Mouse (Mus musculus) CH12.LX (cell line): ENCODE data around the gene Myo10. TPM values are rescaled to one million over a fixed set of nuclear protein-coding genes. Genes with fewer than 3 reads are reported as not detected.
"Not testable (repeated sequence)": the region's sequence is repeated elsewhere in the genome, so short reads cannot be mapped to it uniquely, and the experiment has no call there.

Experiments used
- DNase-seq: peaks from one replicate; pipeline ENCODE4 v3.0.0-alpha.2; 2013; ENCODE audit errors: extremely low read depth
- H3K27ac ChIP-seq: 2 replicates; pipeline ENCODE4 v1.5.1; 2012; ENCODE audit warnings: low read depth, mild to moderate bottlenecking, control low read depth, moderate library complexity; ENCODE audit not compliant: insufficient read depth
- H3K27me3 ChIP-seq: replicated peaks from 2 replicates; pipeline ENCODE3; 2012; ENCODE audit warnings: inconsistent platforms
- H3K36me3 ChIP-seq, 2 experiments: replicated peaks in 1 of 2; 2 replicates each; pipeline versions ENCODE3 to v1.6.1; 2012; ENCODE audit warnings: inconsistent platforms in 1 of 2, low read length in 1 of 2, mild to moderate bottlenecking in 1 of 2, mixed read lengths in 1 of 2, moderate library complexity in 1 of 2; ENCODE audit not compliant: control insufficient read depth in 1 of 2, insufficient read depth in 1 of 2
- H3K4me1 ChIP-seq, 2 experiments: 2 replicates each; pipeline ENCODE4 v1.6.1; 2012; ENCODE audit warnings: inconsistent platforms in 1 of 2, moderate library complexity in 1 of 2; ENCODE audit not compliant: insufficient read depth in 2 of 2, control insufficient read depth in 1 of 2
- H3K4me2 ChIP-seq: 2 replicates; pipeline ENCODE4 v1.6.1; 2012; ENCODE audit warnings: low read depth, mild to moderate bottlenecking, control low read depth; ENCODE audit not compliant: poor library complexity, insufficient read depth, severe bottlenecking
- H3K4me3 ChIP-seq, 3 experiments: fragments of 150-350 bp in 1 of 3; sonication (generic) in 1 of 3; replicated peaks in 1 of 3; 2 replicates each; pipeline versions ENCODE3 to v1.5.1; 2011 to 2012; ENCODE audit warnings: low read depth in 2 of 3, low read length in 2 of 3, mild to moderate bottlenecking in 2 of 3, moderate library complexity in 2 of 3, control low read depth in 1 of 3, improper control_type of control experiment in 1 of 3, inconsistent platforms in 1 of 3, mixed read lengths in 1 of 3; ENCODE audit not compliant: poor library complexity in 1 of 3
- H3K79me2 ChIP-seq: replicated peaks from 2 replicates; pipeline ENCODE4 v1.6.1; 2012; ENCODE audit warnings: mild to moderate bottlenecking, moderate library complexity; ENCODE audit not compliant: control insufficient read depth, poor library complexity, insufficient read depth, severe bottlenecking; ENCODE audit errors: extremely low read depth
- H3K9ac ChIP-seq: 2 replicates; pipeline ENCODE4 v1.6.1; 2012; ENCODE audit warnings: low read depth, mild to moderate bottlenecking, control low read depth, moderate library complexity; ENCODE audit not compliant: insufficient read depth
- H3K9me3 ChIP-seq: replicated peaks from 2 replicates; pipeline ENCODE3; 2012; ENCODE audit warnings: low read length, inconsistent platforms, mixed read lengths
- EP300 ChIP-seq: IDR thresholded peaks from 2 replicates; pipeline ENCODE4 v1.6.1; 2011; ENCODE audit warnings: low read length, improper control_type of control experiment
- ETS1 ChIP-seq: conservative IDR thresholded peaks from 2 replicates; pipeline ENCODE4 v1.6.1; 2012; ENCODE audit warnings: low read depth, mild to moderate bottlenecking, inconsistent platforms, low read length, improper control_type of control experiment, moderate library complexity
- MAX ChIP-seq: IDR thresholded peaks from 2 replicates; pipeline ENCODE4 v1.6.1; 2011; ENCODE audit warnings: low read length, improper control_type of control experiment
- MAZ ChIP-seq: IDR thresholded peaks from 2 replicates; pipeline ENCODE4 v1.6.1; 2012; ENCODE audit warnings: low read depth, mild to moderate bottlenecking, inconsistent platforms, low read length, improper control_type of control experiment, moderate library complexity
- MEF2A ChIP-seq: IDR thresholded peaks from 2 replicates; pipeline ENCODE4 v1.6.1; 2014; ENCODE audit warnings: low read depth, mild to moderate bottlenecking, inconsistent platforms, low read length, improper control_type of control experiment, borderline replicate concordance
- ZNF384 ChIP-seq: IDR thresholded peaks from 2 replicates; pipeline ENCODE4 v1.6.1; 2012; ENCODE audit warnings: low read depth, low read length, improper control_type of control experiment, inconsistent platforms
- dilution Hi-C: fragments of 300-500 bp; cut with MboI; formaldehyde crosslinking; loops from 2 replicates; pipeline ENCODE4 v1.14.3; 2020; ENCODE audit warnings: low sequenced_read_pairs; ENCODE audit not compliant: extremely low pct_unique_long_range_greater_than_20kb, extremely low pct_ligation_motif_present
- in situ Hi-C: fragments of 300-500 bp; cut with MboI; formaldehyde crosslinking; loops from 3 replicates; pipeline ENCODE4 v1.14.3; 2019; ENCODE audit warnings: low sequenced_read_pairs, low pct_ligation_motif_present, low pct_unique_long_range_greater_than_20kb, mixed read lengths
- polyA plus RNA-seq: library from polyadenylated mRNA; unstranded; fragments of >175 nt; gene quantifications from 2 replicates; pipeline ENCODE4 v1.2.1, GENCODE M21; 2012; ENCODE audit warnings: low read depth; ENCODE audit not compliant: insufficient read length
- total RNA-seq, 2 experiments: library from RNA; depleted of rRNA; stranded (reverse); fragments of 300-350 nt in 1 of 2; fragments of >200 nt in 1 of 2; gene quantifications; 2 replicates each; pipeline ENCODE4 v1.2.3; 2012 to 2014

The Myo10 gene
- total and polyA plus RNA-seq, 3 experiments, result 6.4 to 13.6 (median 8.6) TPM

DNA sequence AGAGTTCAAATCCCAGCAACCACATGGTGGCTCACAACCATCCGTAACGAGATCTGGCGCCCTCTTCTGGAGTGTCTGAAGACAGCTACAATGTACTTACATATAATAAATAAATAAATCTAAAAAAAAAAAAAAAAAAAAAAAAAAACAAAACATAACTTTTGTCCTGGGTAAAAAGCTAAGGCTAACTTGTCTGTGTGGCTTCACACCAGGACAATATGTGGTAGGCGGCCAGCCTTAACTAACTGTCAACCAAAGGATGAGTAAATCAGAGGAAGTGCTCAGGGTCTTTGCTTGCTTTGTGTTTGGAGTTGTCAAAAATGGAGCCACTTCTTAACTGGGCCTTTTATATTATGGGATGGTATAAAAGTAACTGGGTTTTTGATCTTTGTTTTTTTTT, 95.8 kb downstream of the Myo10 start:
- H3K4me3 ChIP-seq, H3K79me2 ChIP-seq, in situ Hi-C loops, DNase-seq, H3K27ac ChIP-seq, H3K4me2 ChIP-seq, dilution Hi-C loops, H3K9me3 ChIP-seq, H3K9ac ChIP-seq, H3K36me3 ChIP-seq, H3K27me3 ChIP-seq: not testable (repeated sequence)
- H3K4me1 ChIP-seq, result peaks cover 4 to 19% of the 10 kb centered on the region in 2 experiments
- TF ChIP-seq ZNF384, result peak; percentile 11; the same call in 1 of the 2 replicates

GRCm38 (mm10) chr15:25719270-25719669, 96.9 kb downstream of the Myo10 start:
- Histone ChIP-seq H3K9ac (no peak overlapping the region), H3K4me1 (peaks cover 4 to 19% of the 10 kb centered on the region in 2 experiments), H3K79me2 (no peaks in the 10 kb centered on the region), H3K4me3 (no peak overlapping the region), H3K4me2 (no peak overlapping the region), H3K27me3 (no peaks in the 10 kb centered on the region), H3K27ac (no peak overlapping the region), H3K9me3 (no peaks in the 10 kb centered on the region), H3K36me3 (no peaks in the 10 kb centered on the region)
- in situ Hi-C loops, result no loop called here
- no peak for DNase-seq
- TF ChIP-seq MAX (no peak), EP300 (no peak), MEF2A (no peak)
- dilution Hi-C loops, result no loop called here

DNA sequence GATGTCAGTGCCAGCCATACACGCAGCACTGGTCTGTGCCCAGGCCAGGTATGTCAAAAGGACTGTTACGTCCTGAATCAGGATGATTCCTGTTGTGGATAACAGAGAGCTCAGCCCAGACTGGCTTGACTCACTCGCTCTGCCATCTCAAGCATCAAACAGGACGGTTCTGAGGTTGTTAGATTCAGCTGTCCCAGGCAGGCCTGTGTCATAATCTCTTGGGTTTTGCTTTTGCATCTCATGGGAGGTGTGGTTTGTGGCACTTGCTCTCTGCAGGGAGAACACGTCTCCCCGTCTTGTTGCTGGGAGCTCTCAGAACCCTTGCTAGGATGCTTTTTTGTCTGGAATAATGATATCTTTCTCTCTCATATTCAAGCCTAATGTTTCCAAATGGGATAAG, 97.9 kb downstream of the Myo10 start:
- TF ChIP-seq MAZ (no peak), ETS1 (0 out of 2 replicates have a peak, but pooled peaks have one; percentile 10)
- Histone ChIP-seq H3K27me3 (no peaks in the 10 kb centered on the region), H3K9ac (no peak overlapping the region), H3K27ac (no peak overlapping the region), H3K79me2 (no peaks in the 10 kb centered on the region), H3K9me3 (no peaks in the 10 kb centered on the region), H3K4me1 (peaks cover 11 to 27% of the 10 kb centered on the region in 2 experiments), H3K4me3 (no peak overlapping the region), H3K4me2 (no peak overlapping the region), H3K36me3 (no peaks in the 10 kb centered on the region)
- dilution Hi-C loops (no loop called here), in situ Hi-C loops (loop anchor here (5.0 kb wide), 1 partner anchor 278 kb away; no protein-coding TSS in a partner anchor)
- peak; percentile 60 for DNase-seq
